Mouse (Mus musculus): Measurements from ENCODE around the gene Tut7.

Tut7 gene

GRCm38 (mm10) chr13:59834786-59835452 is 12.0 kb upstream of the Tut7 start:
- in situ Hi-C loops (cut with MboI, MseI): loop anchor here (10.0 kb wide), 1 partner anchor 890 kb away; no protein-coding TSS in a partner anchor

DNA sequence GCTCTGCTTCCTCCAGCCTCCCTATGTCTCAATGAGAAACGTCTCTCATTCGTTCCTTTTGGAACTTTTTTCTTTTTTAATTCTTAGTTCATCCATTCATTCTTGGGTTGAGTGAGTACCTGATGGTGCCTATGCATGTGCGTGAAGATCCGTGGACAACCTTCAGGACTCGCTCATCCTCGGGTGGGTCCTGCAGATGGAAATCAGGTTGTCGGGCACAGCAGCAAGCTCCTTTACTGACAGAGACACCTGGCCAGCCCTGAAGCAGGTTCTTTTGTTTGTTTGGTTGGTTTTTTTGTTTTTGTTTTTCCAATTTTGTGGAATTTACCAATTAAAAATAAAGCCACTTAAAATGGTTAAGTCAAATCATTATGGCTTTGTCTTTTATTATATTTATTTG is 9.9 kb upstream of the Tut7 start:
- in situ Hi-C loops (cut with MboI, MseI): loop anchor here (10.0 kb wide), 1 partner anchor 892 kb away; no protein-coding TSS in a partner anchor

- in situ Hi-C loops (cut with MboI, MseI): loop anchor here (10.0 kb wide), 1 partner anchor 892 kb away; no protein-coding TSS in a partner anchor
Observed at GRCm38 (mm10) chr13:59832454-59832853, 9.5 kb upstream of the Tut7 start.

- in situ Hi-C loops (cut with MboI, MseI): no loop called here
Observed at GRCm38 (mm10) chr13:59825966-59826365, 3.0 kb upstream of the Tut7 start.

- in situ Hi-C loops (cut with MboI, MseI): no loop called here
Observed at GRCm38 (mm10) chr13:59820836-59821235, 2.1 kb downstream of the Tut7 start.

DNA sequence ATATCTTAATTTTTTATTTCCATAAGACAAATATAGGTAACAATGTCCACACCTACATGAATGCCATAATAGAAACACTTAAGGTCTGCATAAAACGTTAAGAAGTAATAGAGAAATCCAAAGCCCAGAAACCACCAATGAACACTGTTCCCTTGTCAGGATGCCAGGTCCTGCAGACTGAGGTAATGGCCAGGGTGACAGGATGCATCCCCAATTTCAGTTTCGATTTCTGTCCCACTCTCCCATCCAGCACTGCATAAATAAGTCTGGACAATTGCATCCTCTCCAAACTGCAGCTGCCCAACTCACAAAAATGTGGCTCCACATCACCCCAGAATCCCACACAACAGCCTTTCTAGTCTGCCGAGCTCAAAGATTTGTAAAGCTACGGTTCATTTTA is 2.8 kb downstream of the Tut7 start:
- in situ Hi-C loops (cut with MboI, MseI): no loop called here

DNA sequence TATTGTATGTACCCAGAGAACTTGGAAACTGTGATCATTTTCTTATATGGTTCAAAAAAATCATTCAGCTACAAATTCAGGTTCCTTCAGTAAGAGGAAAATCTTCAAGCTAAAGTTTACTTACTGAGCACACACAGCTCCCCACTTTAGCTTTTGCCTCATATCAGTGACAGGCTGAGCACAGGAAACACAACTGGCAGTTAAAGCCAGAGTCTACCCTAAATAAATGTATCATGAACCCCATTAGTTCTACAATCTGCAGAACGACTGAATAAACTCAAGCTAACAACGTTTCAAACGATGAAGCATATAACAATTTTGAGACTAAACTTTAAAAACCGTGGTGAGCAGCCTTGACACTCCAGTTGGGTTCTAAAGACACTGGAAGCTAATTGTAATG is 5.6 kb downstream of the Tut7 start:
- in situ Hi-C loops (cut with MboI, MseI): loop anchor here (5.0 kb wide), 1 partner anchor 40 kb away; no protein-coding TSS in a partner anchor

- in situ Hi-C loops (cut with MboI, MseI): no loop called here
Observed at GRCm38 (mm10) chr13:59814109-59814591, 8.8 kb downstream of the Tut7 start.

GRCm38 (mm10) chr13:59811581-59811980 is 11.4 kb downstream of the Tut7 start:
- in situ Hi-C loops (cut with MboI, MseI): no loop called here

DNA sequence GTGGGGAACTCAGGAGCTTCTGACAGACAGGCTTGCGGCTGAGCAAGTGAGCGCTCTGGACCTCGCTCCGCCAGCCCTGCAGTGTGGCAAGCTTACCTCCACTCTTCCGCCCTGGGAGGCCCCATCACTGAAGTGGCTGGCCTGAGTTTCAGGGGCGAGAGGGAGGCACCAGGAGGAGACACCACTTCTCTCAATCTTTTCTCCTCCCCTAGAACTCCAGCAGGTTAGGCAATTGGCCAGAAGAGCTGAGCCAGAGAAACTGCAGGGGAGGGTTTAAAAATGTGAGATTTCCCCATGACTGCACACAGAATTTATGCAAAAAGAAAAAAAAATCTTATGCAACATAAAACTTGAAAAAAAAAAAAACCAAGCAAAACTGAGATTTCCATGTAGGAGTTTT is 21.9 kb downstream of the Tut7 start:
- in situ Hi-C loops (cut with MboI, MseI): no loop called here

DNA sequence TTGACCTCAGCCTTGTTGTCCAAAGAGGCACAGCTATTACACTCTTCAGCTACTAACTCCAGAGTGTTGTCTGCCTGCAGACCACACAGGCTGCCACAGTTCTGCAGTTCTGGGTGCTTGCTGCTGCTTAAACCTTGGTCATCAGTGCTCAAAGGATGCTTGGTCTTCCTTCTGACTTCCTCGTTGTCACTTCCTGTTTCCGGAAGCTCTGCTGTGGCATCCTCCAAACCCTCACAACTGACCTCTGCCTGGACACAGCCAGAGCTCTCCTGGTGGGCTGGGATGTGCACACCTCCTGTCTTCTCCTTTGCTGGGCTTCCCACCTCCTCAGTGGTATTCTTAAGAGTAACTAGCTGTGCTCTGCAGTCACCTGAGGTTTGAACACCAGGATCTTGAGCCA is 22.9 kb downstream of the Tut7 start:
- in situ Hi-C loops (cut with MboI, MseI): no loop called here

- in situ Hi-C loops (cut with MboI, MseI): no loop called here
Observed at GRCm38 (mm10) chr13:59798306-59798705, 24.6 kb downstream of the Tut7 start.

DNA sequence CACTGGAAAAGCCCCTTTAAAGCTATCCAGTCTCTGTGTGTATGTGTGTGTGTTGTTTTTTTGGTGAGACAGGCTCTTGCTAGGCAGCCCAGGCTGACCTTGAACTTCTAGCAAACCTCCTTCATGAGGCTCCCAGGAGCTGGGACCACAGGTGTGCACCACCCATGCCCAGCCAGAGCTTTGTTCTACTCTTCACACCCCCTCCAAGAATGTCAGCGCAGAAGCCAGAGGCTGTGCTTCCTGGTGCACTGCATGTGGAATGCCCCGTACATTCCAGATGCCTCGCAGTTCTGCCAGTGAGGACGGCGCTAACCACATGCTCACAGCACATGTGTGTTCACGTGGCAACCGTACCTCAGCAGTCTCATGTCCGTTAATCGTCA is 26.5 kb downstream of the Tut7 start:
- in situ Hi-C loops (cut with MboI, MseI): no loop called here

DNA sequence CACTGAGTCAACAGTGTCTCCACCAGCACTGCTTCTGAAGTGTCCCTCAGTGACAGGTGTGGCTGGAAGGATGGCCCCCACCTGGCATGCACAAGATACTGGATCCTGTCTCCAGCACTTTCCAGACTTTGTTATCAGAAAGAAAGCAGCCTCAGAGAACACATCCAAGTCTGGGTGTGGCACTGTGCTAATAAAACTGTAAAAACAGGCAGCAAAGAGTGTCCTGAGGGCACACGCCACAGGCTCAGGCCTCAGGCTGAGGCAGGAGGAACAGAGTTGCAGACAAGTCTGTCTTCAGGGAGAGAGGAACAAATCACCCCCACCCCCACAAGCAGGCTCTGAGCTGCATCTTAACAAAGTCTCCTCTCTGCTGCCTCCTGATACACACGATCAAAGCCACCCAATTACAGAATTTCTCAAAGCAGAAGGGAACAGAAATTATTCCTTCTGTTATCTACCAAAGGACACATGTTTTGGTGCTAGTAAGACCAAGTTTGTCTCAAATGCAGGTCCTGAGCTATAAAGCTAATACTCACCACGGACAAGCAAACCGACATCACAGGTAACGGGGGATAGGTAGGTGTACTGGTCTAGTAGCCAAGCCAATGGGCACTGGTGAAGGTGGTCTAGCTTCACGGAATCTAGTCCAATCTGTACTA is 27.0 kb downstream of the Tut7 start:
- in situ Hi-C loops (cut with MboI, MseI): no loop called here

- in situ Hi-C loops (cut with MboI, MseI): no loop called here
Observed at GRCm38 (mm10) chr13:59794786-59795185, 28.2 kb downstream of the Tut7 start.

- in situ Hi-C loops (cut with MboI, MseI): no loop called here
Observed at GRCm38 (mm10) chr13:59782145-59782544, 40.8 kb downstream of the Tut7 start, which contains the start of gene Gm49354. TSS of gene Gm49354 (minus strand) at chr13:59782245.

DNA sequence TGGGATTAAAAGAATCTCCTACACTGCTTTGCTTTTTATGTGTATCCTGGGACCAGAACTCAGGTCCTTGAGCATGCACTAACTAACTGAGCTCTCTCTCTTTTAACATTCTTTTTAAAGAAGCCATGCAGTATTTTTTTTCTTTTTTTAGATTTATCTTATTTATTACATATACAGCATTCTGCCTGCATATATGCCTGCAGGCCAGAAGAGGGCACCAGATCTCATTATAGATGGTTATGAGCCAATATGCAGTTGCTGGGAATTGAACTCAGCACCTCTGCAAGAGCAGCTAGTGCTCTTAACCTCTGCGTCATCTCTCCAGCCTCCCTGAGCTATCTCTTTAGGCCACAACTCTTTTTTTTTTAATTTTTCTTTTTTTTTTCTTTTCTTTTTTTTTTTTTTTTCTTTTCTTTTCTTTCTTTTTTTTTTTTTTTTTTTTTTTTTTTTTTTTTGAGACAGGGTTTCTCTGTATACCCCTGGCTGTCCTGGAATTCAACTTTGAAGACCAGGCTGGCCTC is 43.1 kb downstream of the Tut7 start:
- in situ Hi-C loops (cut with MboI, MseI): loop anchor here (5.0 kb wide), 1 partner anchor 37 kb away; no protein-coding TSS in a partner anchor

- in situ Hi-C loops (cut with MboI, MseI): loop anchor here (5.0 kb wide), 1 partner anchor 38 kb away; no protein-coding TSS in a partner anchor
Observed at GRCm38 (mm10) chr13:59779213-59779612, 43.7 kb downstream of the Tut7 start.

DNA sequence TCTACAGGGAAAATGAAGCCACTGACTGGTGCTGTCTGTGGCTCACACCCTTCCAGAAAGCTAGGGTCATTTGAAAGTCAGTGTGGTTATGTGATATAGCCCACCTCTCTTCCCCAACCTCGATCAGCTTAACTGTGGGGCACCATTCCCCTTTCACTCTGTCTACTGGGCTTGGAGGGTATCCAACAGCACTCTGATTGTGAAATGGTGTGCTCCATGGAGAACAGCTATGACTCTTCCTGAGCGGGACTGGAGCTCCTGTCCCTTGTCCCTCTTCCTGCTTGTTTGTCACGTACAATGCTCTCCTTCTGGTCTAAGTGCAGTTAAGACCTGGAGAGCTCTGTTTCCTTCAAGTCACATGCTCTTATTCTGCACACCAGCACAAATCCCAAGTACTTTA is 47.8 kb downstream of the Tut7 start:
- in situ Hi-C loops (cut with MboI, MseI): loop anchor here (5.0 kb wide), 1 partner anchor 42 kb away; no protein-coding TSS in a partner anchor

DNA sequence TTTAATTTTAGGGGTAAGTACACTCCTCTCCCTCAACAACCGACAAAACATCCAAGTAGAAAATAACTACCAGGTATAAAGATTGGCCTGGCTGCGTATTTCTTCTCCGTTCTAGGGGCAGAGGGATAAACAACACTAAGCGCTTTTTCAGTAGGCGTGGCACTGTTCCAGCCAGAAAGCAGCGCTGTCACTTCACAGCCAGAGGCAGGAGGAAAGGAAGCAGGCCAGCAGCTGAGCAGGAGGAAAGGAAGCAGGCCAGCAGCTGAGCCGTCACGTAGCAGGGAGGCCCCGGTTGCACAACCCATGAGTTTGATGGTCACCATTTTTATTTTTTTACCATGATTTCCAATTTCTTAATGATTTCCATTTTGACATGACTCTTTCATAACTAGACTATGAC is 51.7 kb downstream of the Tut7 start:
- in situ Hi-C loops (cut with MboI, MseI): no loop called here

- in situ Hi-C loops (cut with MboI, MseI): no loop called here
Observed at GRCm38 (mm10) chr13:59770847-59771246, 52.1 kb downstream of the Tut7 start.

DNA sequence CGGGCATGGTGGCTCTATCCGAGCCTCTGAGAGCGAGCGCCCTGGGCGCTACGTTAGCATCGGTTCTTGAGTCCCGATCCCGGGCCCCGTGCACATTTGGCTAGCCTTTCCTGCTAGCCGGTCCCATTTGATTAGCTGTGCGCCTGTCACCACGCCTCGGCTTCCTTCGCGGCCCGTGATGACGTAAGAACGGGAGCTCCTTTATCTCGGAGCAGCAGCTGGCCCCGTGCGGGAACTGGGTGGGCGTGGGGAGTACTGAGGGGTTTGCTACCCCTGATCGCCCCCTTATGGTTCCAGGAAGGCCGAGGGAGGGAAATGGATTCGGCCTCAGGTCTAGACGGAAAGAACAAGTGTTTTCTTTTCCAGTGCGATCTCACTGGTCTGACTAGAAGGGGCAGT is 52.8 kb downstream of the Tut7 start:
- in situ Hi-C loops (cut with MboI, MseI): no loop called here

All from T-helper 1 cell (primary cell).